Mouse (Mus musculus) adrenal gland, postnatal 10 days (tissue): ENCODE measurements around the gene Ebp. TPM values are rescaled to one million over a fixed set of nuclear protein-coding genes. Genes with fewer than 3 reads are reported as not detected.

ENCODE experiments used
- DNase-seq: peaks from one replicate; pipeline ENCODE4 v3.0.0; 2021; ENCODE audit warnings: mixed read lengths
- long read RNA-seq, 2 experiments: library from polyadenylated mRNA; stranded (forward); transcript quantifications; one replicate each; pipeline ENCODE4 v2.0.0; 2021
- total RNA-seq, 2 experiments: library from RNA; stranded (reverse); gene quantifications; 2 replicates each; pipeline ENCODE4 v1.2.3; 2021

Ebp gene
- total RNA-seq: 10 to 100 TPM; 41.5 to 53.1 TPM
- long read RNA-seq, experiment 1, transcript Ebp-201 (5 exons, 1,743 nt): major isoform, 48 of 52 reads
- long read RNA-seq, experiment 1, partial matches to known transcripts: 3 of 52 reads
- long read RNA-seq, experiment 1, other reads (novel, unspliced or antisense): 1 of 52 reads
- long read RNA-seq, experiment 2, transcript Ebp-201 (5 exons, 1,743 nt): major isoform, 18 of 24 reads
- long read RNA-seq, experiment 2, partial matches to known transcripts: 4 of 24 reads
- long read RNA-seq, experiment 2, other reads (novel, unspliced or antisense): 2 of 24 reads

DNA sequence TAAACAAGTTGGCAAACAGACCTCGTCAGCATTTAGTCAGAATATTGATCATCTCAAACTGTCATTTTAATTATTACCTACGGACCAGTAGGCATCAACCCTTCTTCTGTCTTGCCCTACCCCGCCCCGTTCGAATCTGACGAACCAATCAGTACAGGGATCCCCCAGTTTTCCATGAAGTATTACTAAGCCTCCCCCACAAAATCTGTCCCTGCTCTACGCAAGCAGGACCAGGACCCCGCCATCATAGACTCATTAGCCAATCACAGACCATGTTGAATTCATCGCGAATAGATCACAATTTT is at the start of gene Ebp:
Gene Ebp (minus strand): TSS at position 94 of the 305 bp plus-strand sequence.
- peak; percentile 8 for DNase-seq

GRCm38 (mm10) chrX:8238804-8239395 is 45.6 kb upstream of the Ebp start:
- DNase-seq: no peak

GRCm38 (mm10) chrX:8236704-8237103 is 43.4 kb upstream of the Ebp start:
- DNase-seq: no peak

DNA sequence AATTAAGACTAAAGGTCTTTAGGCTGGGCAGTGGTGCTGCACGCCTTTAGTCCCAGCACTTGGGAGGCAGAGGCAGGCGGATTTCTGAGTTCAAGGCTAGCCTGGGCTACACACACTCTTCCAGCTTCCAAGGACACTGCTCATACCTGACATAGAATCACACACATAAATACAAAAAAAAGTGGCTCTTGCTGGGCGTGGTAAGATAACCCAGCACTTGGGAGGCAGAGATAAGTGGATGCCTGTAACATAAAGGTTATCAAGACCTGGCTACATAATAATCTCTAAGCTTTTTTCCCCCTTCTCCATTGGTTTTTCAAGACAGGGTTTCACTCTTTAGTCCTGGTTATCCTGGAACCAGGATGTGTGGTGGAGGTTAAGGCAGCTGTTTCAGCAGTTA is 40.3 kb upstream of the Ebp start:
- DNase-seq: no peak

DNA sequence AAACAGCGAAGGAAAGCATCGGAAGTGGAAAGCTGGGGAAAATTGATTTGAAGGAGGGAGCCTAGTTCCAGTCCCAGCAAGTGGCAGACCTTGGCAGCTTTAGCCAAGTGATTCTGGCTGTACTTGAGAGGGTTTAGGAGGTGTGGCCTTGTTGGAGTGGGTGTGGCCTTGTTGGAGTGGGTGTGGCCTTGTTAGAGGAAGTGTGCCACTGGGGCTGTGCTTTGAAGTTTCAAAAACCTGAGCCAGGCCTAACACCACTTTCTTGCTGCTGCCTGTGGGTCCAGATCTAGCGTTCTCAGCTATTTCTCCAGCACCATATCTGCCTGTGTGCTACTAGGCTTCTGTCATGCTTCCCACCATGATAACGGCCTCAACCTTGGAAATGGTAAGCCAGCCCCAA is 37.0 kb upstream of the Ebp start:
- DNase-seq: no peak

DNA sequence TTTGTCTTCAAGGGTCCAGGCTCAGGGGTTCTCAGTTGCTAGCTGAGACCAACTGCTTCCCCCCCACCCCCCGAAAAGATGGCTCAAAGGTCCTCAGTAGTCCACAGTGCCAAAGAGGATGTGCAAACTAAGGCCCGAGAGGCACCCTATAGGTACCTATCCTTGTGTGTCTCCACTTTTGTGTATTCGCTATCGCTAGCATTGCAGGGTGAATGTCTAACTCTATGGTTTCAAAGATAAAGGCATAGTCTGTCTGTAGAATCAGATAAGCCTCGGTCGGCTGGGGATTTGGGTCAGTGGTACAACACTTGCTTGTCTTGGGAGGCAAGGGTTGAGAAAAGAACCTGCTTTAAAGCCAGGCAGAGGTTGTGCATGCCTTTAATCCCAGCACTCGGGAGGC is 30.2 kb upstream of the Ebp start:
- no peak for DNase-seq

DNA sequence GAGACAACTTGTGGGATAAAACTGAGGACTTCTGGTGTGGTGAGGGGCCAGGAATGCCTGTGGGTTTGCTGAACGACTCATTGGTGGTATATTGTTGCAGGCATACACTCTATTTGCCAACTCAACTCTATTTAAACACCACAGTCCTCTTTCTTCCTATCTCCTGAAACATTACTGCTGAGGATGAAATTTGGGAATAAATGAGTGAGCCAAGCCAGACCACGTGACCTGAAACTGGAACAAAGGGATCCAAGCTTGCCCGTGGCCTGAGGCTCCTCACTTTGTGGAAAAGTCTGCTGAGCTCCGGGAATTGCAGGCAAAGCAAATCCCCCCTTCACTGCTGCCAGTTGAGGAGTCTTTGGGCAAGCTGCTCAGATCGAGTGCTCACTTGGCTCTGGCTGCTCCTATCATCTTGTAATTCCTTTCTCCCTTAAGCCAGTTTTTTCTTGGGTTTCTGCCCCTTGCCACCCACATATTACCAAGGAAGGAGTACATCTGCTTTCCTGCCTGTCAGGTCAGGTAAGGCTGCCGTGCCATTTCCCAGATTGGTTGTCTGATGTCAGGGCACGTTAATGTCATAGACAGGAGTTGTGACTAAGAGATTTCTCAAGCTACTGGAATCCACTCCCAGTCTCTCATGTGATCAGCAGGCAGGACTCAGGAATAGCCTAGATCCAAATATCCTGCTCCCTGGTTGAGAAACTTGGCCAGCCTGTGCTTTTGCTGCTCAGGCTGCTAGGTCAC is 29.5 kb upstream of the Ebp start:
- peak; percentile 7 for DNase-seq

DNA sequence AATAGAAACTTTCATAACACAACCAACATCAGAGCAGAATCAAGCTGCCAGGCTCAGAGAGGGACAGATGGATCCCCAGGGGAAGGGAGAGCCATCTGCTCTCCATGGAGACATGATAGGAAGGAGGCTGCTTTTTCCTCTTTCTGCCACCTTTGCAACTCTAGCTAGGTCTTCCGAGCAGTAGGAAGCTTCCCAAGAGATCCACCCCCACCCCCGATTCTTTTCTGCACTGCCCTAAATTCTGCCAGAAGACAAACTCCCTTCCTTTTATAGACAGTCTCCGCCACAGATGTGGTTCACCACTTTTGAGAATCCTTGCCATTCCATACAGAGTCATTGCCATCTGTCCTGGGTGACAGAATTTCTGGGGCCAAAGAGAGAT is 29.0 kb upstream of the Ebp start:
- no peak for DNase-seq

DNA sequence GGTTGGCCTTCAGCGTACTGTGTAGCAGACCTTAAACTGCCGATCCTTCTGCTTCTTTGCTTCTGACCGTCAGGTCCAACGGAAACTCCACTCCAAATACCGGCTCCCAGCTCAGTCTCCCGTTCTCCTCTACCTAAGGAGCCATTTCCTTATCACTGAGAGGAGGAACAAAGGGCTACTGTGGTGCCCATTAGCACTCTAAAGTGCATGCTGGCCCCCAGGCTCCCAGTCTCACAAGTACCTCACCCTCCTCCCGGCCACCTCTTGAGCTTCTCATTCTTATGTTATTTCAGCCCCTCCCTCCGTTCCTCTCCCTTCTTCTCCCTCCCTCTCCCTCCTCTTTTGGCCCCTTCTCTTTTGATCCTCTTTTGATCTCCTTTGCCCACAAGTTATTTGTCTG is 26.3 kb upstream of the Ebp start:
- DNase-seq: no peak

DNA sequence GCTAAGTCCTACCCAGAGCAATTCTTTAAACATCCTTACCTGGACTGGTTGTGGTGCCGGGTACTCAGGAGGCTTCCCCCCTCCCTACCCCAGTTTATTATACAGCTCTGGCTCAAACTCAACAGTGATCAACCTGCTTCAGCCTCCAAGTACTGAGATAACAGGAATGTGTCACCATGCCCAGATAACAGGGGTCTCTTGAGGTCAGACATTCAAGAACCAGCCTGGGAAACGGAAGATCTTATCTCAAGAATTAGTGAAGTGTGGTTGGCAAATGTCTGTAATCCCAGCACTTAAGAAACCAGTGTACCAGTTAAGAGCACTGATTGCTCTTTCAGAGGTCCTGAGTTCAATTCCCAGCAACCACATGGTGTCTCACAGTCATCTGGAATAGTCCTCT is 24.8 kb upstream of the Ebp start:
- DNase-seq: no peak

DNA sequence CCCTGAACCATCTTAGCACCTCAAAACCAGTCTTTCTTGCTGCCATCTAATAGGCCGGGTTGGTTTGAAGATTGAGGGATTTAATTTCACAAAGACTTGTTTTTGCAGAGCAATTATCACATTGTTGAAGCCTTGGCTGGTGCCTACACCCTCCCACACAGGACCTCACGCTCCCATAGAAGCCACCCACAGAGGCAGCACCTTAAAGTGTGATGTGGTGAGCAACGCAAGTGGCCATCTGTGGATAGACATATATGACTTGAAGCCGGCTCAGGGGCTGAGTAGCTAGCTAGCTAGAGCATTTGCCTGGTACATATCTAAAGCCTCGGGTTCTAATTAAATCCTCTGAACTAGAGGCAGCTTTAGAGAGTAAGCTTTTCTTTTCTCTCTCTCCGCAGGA is 24.1 kb upstream of the Ebp start:
- DNase-seq: no peak

- no peak for DNase-seq
Measured at GRCm38 (mm10) chrX:8211490-8212207, 18.3 kb upstream of the Ebp start.

DNA sequence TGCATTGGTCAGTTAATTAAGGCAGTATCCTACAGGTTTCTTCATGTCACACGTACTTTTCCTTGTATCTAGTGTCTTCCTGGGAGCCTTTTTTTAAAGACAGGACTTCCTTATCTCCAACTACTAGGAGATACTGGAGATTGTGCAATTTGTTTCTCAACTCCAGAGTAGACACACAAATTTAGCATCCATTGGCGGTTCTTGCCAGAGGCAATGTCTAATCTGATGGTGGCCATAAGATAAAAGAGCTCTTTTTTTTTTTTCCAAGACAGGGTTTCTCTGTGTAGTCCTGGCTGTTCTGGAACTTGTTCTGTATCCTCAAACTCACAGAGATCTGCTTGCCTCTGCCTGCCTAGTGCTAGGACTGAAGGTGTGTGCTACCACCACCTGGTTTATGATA is 16.4 kb upstream of the Ebp start:
- DNase-seq: no peak

DNA sequence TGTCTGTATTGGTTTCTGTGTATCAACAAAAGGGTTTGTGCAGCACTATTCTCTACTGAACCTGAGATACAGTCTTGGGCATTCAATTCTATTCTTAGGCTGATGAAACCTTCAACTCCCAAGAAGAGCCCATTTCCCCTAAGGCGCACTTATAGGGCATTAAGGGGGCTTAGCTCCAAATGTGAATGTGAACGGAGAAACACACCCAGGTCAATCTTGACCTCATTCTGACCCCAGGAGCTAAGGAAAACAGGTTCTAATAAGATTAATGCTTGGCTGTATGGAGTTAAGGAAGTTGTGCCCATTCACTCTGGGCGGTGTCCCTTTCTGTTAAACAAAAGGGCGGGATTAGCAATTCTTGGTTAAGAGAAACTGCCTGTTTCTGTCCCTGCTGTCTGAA is 13.9 kb upstream of the Ebp start:
- no peak for DNase-seq

GRCm38 (mm10) chrX:8206694-8207197 is 13.4 kb upstream of the Ebp start:
- DNase-seq: no peak

DNA sequence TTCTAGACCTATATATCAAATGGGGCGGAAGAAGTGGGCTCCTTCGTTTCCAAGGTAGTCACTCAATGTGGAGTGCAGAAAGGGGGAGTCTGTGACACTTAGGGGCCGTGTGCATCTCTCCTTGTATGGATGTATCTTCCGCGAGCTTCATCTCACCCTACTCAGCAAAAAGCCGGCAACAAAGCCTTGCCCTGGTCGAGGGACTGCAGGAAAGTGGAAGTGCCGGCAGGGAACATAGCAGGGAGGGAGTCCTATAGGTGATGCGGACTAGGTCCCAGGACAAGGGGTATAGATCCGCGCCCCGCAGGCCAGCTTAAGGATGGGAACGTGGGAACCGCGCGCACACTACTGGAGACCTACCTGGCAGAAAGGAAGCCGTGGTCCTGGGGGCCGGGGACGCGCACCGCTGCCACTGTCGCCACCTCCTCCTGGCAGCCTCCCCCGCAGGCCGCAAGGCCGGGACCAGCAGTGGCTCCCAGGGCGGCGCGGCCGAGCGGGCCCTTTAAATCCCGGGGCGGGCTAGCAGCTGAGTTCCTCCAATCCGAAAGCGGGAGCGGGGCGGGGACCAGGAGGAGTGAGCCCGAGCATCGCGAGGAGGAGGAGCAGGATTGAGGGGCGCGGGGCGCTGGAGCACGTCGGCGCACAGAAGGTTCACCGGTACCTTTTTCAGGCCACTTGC is 12.8 kb upstream of the Ebp start, which contains the start of gene Porcn:
Gene Porcn (minus strand): TSS at position 511 of the 679 bp plus-strand sequence.
- peak; percentile 90 for DNase-seq

- DNase-seq: no peak
Measured at GRCm38 (mm10) chrX:8205551-8205950, 12.2 kb upstream of the Ebp start.

DNA sequence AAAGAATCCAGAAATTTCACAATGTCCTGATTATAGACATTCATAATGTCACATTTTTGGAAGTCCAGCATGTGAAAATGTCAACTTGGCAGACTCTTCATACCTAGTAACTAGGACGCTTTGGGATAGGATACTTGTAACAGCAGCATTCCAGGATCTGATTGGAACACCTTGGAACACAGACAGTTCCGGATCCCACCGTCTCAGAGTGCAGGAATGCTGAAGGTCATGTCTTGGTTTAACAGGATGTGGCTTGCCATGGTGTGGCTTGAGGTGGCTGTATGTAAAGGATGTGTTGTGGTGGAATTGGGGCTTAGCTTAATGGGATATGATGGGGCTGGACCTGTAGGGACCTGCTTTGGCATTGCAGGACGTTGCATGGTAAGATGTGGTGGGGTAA is 11.8 kb upstream of the Ebp start:
- DNase-seq: no peak

DNA sequence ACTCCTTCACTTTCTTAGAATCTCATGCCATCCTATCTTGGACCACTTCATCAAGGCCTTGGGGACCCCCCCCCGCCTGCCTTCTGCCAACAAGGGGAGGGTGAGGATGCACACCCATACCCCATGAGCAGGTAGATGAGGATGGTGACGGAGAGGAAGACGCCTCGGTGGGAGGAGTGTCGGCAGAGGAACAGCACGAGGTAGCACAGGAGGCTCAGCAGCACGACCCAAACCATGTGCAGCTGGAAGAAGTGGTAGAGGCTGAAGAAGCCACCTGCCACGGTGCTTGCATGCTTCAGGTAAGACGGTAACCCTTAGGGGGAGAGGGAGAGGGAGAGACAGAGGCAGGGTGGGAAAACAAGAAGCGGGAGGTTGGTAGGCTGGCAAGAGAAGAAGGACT is 10.8 kb upstream of the Ebp start:
- no peak for DNase-seq

- DNase-seq: no peak
Measured at GRCm38 (mm10) chrX:8203105-8203504, 9.8 kb upstream of the Ebp start.

DNA sequence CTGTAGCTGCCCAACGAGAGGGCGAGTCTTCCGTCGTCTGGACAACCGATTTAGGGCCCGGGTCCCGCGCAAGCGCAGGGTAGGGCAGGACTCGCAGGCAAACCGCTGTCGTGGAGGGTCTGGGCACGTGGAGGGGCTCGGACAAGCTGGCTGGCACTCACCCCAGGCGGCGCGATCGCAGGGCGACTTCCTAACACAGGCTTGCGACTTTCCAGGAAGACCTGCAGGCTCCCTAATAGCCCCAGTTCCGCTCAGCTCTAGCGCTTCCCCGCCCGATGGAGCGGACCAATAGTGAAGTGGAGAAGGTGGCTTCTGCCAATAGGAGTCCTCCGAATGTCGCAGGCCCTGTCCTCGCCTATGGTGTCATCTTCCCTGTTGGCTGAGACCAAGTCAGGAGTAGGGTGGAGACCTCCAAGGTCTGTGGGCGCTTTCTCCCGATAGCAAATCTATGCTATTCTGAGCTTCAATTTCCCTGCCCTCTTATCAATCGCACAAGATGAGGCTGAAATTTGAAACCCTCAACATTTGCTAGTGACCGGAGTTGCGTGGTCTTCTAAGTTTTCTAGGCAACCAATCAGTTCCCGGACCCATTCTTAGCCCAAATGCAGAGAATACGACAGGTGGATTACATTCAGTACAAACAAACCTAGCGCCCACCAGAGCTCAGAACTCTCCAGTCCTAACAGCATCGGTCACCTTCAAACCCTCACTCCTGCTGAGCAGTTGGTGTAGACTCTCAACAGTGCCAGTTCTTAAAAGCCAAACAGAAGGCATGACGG is 483 bp downstream of the Ebp start:
- DNase-seq: peak; percentile 83
